Mouse (Mus musculus) cerebellum, postnatal 25 days (tissue): Measurements from ENCODE around the gene 1700012B09Rik.

Experiments used
- DNase-seq, 2 experiments: peaks; one replicate each; pipeline ENCODE4 v3.0.0; 2021; ENCODE audit warnings: mixed read lengths in 2 of 2

Gene 1700012B09Rik

GRCm38 (mm10) chr9:14728365-14728764 is 42.5 kb downstream of the 1700012B09Rik start:
- no peak for DNase-seq

- no peak for DNase-seq
Observed at GRCm38 (mm10) chr9:14726629-14727028, 44.2 kb downstream of the 1700012B09Rik start.

- no peak for DNase-seq
Observed at GRCm38 (mm10) chr9:14726005-14726404, 44.8 kb downstream of the 1700012B09Rik start.

- DNase-seq, result no peak
Observed at GRCm38 (mm10) chr9:14724755-14725420, 45.9 kb downstream of the 1700012B09Rik start.

GRCm38 (mm10) chr9:14721610-14722009 is 49.2 kb downstream of the 1700012B09Rik start:
- no peak for DNase-seq

- no peak for DNase-seq
Observed at GRCm38 (mm10) chr9:14720384-14720783, 50.4 kb downstream of the 1700012B09Rik start.

- no peak for DNase-seq
Observed at GRCm38 (mm10) chr9:14718332-14718691, 52.5 kb downstream of the 1700012B09Rik start.

- no peak for DNase-seq
Observed at GRCm38 (mm10) chr9:14717689-14718331, 53.0 kb downstream of the 1700012B09Rik start.

GRCm38 (mm10) chr9:14715258-14715657 is 55.6 kb downstream of the 1700012B09Rik start:
- no peak for DNase-seq

- DNase-seq, result no peak
Observed at GRCm38 (mm10) chr9:14710910-14711309, 59.9 kb downstream of the 1700012B09Rik start.
